Mouse (Mus musculus) kidney, postnatal 0 days (tissue): ENCODE results near the gene Tcp11. TPM values are rescaled to one million over a fixed set of nuclear protein-coding genes. Genes with fewer than 3 reads are reported as not detected.

Experiments
- ATAC-seq: fragments of 200-750 bp; cut with Nextera tagmentation; replicated peaks from 2 replicates; pipeline ENCODE4 v1.8.0; 2017; ENCODE audit warnings: low read depth, moderate number of reproducible peaks, moderate TSS enrichment, moderate library complexity; ENCODE audit not compliant: low FRiP score
- DNase-seq: peaks from one replicate; pipeline ENCODE4 v3.0.0-alpha.2; 2016; ENCODE audit warnings: low spot score
- H3K27ac ChIP-seq: fragments of 300-500 bp; sonication (generic); 2 replicates; pipeline ENCODE4 v1.5.1; 2014; ENCODE audit warnings: mild to moderate bottlenecking
- H3K27me3 ChIP-seq: fragments of 300-500 bp; sonication (generic); 2 replicates; pipeline ENCODE4 v1.6.1; 2014; ENCODE audit warnings: low read length, mixed read lengths; ENCODE audit not compliant: insufficient read depth
- H3K36me3 ChIP-seq: fragments of 300-500 bp; sonication (generic); 2 replicates; pipeline ENCODE4 v1.6.1; 2014; ENCODE audit warnings: low read length, mixed read lengths; ENCODE audit not compliant: insufficient read depth
- H3K4me1 ChIP-seq: fragments of 300-500 bp; sonication (generic); replicated peaks from 2 replicates; pipeline ENCODE4 v1.6.1; 2014; ENCODE audit warnings: antibody characterized with exemption, low read length, mixed read lengths; ENCODE audit not compliant: insufficient read depth
- H3K4me2 ChIP-seq: fragments of 300-500 bp; sonication (generic); 2 replicates; pipeline ENCODE4 v1.6.1; 2014; ENCODE audit warnings: mild to moderate bottlenecking, low read length, moderate library complexity, mixed read lengths
- H3K4me3 ChIP-seq: fragments of 300-500 bp; sonication (generic); replicated peaks from 2 replicates; pipeline ENCODE4 v1.5.1; 2014; ENCODE audit warnings: low read depth, low read length
- H3K9ac ChIP-seq: fragments of 300-500 bp; sonication (generic); 2 replicates; pipeline ENCODE4 v1.6.1; 2014; ENCODE audit warnings: low read depth, low read length
- H3K9me3 ChIP-seq: fragments of 300-500 bp; sonication (generic); replicated peaks from 2 replicates; pipeline ENCODE4 v1.6.1; 2016; ENCODE audit warnings: low read length, inconsistent platforms, mixed read lengths
- CTCF ChIP-seq: IDR thresholded peaks from 2 replicates; pipeline ENCODE4 v1.5.1; 2016; ENCODE audit warnings: antibody characterized with exemption, low read depth, mild to moderate bottlenecking, moderate library complexity
- WGBS: fragments of 180-500 bp; shearing (Covaris S2); extraction: QIAGEN DNeasy Blood & Tissue Kit; methylation state at CpG from one replicate; pipeline ENCODE4 v1.1.7; 2014; 5-methylcytosine and 5-hydroxymethylcytosine counted together
- polyA plus RNA-seq: library from polyadenylated mRNA; unstranded; fragments of >200 nt; fragmentation: Nextera tagmentation; extraction: Ambion mirVana; gene quantifications from 2 replicates; pipeline ENCODE4 v1.2.1, GENCODE M21; 2015

Gene Tcp11
- polyA plus RNA-seq, 1 experiment from 2014 or later: 5.8 TPM

DNA sequence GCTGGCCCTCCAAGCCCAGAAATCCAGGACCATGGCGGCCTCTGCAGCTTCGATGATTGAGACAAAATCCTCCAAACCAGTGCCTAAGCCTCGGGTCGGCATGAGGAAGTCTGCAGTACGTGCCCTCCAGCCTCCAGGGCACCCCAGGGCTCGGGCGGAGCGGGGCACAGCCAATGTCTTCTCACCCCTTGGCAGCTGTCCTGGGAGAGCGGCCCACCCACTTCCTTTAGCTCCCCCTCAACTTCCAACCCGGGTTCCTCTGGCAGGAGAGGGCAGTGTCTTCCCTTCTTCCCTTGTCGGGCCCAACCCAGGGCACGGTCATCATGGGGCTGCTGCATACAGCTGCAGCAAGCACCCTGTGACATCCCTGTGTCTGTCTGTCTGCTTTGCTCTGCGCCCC is 22.1 kb downstream of the Tcp11 start:
- 82% methylated on average over 13 of the region's 13 CpGs for WGBS
- H3K27ac ChIP-seq: no peak overlapping the region
- H3K9me3 ChIP-seq: no peaks in the 10 kb centered on the region
- no peak for DNase-seq
- no peak overlapping the region for H3K4me3 ChIP-seq
- ATAC-seq: no peak
- no peak overlapping the region for H3K4me2 ChIP-seq
- no peak for TF ChIP-seq CTCF
- no peaks in the 10 kb centered on the region for H3K27me3 ChIP-seq
- peaks cover 57% of the 10 kb centered on the region for H3K36me3 ChIP-seq
- H3K4me1 ChIP-seq: no peaks in the 10 kb centered on the region
- H3K9ac ChIP-seq: no peak overlapping the region

DNA sequence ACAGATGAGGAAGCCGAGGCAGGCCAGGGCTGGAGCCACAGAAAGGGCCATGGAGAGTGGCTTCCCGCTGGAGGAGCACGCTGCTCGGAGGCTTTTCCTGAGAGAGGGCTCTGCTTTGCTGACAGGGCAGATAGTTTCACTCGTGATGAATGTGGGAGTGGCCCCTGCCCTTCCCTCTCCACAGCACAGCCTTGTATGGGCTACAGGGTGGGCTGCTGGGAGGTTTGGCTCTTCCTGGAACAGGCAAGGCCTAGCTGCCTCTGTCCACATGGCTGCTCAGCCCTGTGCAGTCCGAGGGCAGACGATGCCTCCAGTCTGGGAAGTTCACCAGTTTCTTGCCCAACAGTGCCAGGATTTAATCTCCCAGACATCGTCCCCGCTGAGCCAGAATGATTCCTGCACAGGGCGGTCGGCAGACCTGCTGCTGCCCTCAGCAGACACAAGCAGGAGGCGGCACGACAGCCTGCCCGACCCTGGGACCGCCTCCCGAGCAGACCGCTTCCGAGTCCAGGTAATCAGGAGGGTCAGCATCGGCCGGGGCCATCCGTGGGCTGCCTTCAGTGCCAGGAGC is 28.1 kb downstream of the Tcp11 start:
- Histone ChIP-seq H3K4me1 (no peaks in the 10 kb centered on the region), H3K4me2 (no peak overlapping the region), H3K36me3 (peaks cover 38% of the 10 kb centered on the region), H3K27ac (no peak overlapping the region), H3K9ac (0 out of 2 replicates have a peak overlapping the region, but pooled peaks have one; percentile 10), H3K4me3 (no peak overlapping the region), H3K27me3 (no peaks in the 10 kb centered on the region), H3K9me3 (no peaks in the 10 kb centered on the region)
- DNase-seq (no peak), ATAC-seq (0 out of 2 replicates have a peak, but pooled peaks have one; percentile 34)
- no peak for TF ChIP-seq CTCF
- WGBS: 48% methylated on average over 21 of the region's 21 CpGs

DNA sequence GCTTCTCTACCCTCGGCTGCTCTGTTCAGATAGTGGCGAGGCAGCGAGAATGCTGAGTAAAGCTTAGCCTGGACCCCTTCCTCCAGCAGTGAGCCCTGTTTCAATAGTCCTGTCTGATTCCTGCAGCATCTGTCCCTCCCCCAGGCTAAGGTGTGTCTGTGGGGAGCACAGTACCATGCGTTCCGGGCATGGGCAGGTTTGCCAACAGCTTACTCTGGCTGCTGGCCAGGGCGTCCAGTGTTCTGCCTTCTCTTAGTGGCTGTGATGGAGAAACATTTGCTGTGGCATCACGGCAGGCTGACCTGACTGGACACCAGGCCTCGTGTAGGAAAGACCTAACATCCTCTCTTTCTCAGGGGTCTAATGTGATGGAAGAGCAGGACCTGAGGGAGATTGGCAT is 30.2 kb downstream of the Tcp11 start:
- peaks cover 37% of the 10 kb centered on the region for H3K36me3 ChIP-seq

DNA sequence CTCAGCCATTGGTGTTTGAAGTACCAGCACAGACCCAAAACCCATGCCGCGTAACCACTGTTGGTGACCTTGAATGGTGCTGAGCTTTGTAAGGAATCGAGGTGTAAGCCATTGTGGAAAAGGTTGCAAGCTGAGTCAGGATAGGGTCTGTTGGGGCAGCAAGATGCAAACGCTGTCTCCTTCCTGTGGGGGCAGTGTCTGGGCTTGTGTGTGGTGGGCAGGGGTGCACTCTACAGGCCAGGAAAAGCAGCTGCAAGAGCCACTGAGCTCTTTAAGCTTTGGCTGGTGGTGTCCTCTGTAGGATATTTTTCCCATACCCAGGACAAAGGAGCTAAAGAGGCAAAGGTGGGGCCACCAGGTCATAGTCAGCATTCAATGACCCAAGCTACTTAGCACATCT is 32.0 kb downstream of the Tcp11 start:
- Histone ChIP-seq H3K36me3 (peaks cover 22% of the 10 kb centered on the region), H3K4me1 (no peaks in the 10 kb centered on the region), H3K27ac (no peak overlapping the region), H3K9ac (no peak overlapping the region), H3K4me2 (no peak overlapping the region), H3K9me3 (no peaks in the 10 kb centered on the region), H3K4me3 (no peak overlapping the region), H3K27me3 (no peaks in the 10 kb centered on the region)
- TF ChIP-seq CTCF: peak; percentile 97
- ATAC-seq (peak; percentile 52; the same call in 1 of the 2 replicates), DNase-seq (peak; percentile 93)
- 51% methylated on average over 4 of the region's 4 CpGs for WGBS

More for the DNA sequence above, 30.2 kb downstream of the Tcp11 start:
- TF ChIP-seq CTCF: no peak
- ATAC-seq (no peak), DNase-seq (no peak)
- no peaks in the 10 kb centered on the region for H3K9me3 ChIP-seq
- no peak overlapping the region for H3K27ac ChIP-seq
- no peaks in the 10 kb centered on the region for H3K4me1 ChIP-seq
- no peak overlapping the region for H3K9ac ChIP-seq
- no peak overlapping the region for H3K4me2 ChIP-seq
- no peaks in the 10 kb centered on the region for H3K27me3 ChIP-seq
- 91% methylated on average over 8 of the region's 8 CpGs for WGBS
- H3K4me3 ChIP-seq: no peak overlapping the region

DNA sequence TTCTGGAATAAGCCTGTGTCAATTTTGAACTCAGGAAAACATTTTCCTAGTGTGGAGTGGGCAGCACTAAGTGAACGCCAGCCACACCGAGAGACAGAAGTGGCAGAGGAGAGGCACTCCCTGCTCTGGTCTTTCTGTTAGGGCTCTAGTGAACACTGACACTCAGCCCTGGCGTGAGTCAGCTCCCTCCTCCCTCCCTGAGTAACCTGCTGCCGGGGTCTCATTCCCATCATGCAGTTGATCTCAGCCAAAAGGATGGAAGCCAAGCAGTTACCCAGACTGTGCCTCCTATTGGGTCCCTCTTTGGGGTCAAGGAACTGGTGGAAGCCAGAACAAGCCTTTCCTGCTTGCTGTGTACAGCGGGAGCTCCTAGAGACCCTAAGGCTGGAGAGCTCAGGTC is 32.9 kb downstream of the Tcp11 start:
- ATAC-seq: no peak
- H3K27ac ChIP-seq: no peak overlapping the region

DNA sequence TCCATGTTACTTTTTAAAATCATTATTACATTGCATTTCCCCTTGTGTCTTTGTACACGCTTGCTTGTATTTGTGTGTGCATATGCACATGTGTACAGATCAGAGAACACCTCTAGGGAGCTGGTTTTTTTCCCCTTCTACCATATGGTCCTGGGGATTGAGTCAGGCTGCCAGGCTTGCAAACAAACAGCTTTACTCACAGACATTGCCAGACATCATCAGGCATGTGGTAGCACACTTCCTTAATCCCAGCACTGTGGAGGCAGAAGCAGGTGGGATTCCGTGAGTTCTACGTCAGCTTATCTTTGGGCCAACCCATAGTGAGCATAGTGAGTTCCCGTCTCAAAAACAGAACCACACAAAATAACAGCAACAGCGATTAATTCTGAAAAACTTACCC is 33.4 kb downstream of the Tcp11 start:
- no peak overlapping the region for H3K4me2 ChIP-seq
- no peaks in the 10 kb centered on the region for H3K4me1 ChIP-seq
- TF ChIP-seq CTCF: no peak
- ATAC-seq (no peak), DNase-seq (no peak)
- WGBS: 95% methylated on average over 5 of the region's 5 CpGs
- H3K9me3 ChIP-seq: no peaks in the 10 kb centered on the region
- no peak overlapping the region for H3K4me3 ChIP-seq
- peaks cover 24% of the 10 kb centered on the region; the same call in 1 of the 2 replicates for H3K36me3 ChIP-seq
- H3K27ac ChIP-seq: no peak overlapping the region
- no peak overlapping the region for H3K9ac ChIP-seq
- H3K27me3 ChIP-seq: no peaks in the 10 kb centered on the region

More for the DNA sequence above, 32.9 kb downstream of the Tcp11 start:
- no peak overlapping the region for H3K4me2 ChIP-seq
- H3K4me1 ChIP-seq: no peaks in the 10 kb centered on the region
- no peak for TF ChIP-seq CTCF
- DNase-seq: no peak
- H3K9ac ChIP-seq: no peak overlapping the region
- peaks cover 26% of the 10 kb centered on the region; the same call in 1 of the 2 replicates for H3K36me3 ChIP-seq
- WGBS: 78% methylated on average over 5 of the region's 5 CpGs
- no peaks in the 10 kb centered on the region for H3K27me3 ChIP-seq
- no peak overlapping the region for H3K4me3 ChIP-seq
- H3K9me3 ChIP-seq: no peaks in the 10 kb centered on the region

DNA sequence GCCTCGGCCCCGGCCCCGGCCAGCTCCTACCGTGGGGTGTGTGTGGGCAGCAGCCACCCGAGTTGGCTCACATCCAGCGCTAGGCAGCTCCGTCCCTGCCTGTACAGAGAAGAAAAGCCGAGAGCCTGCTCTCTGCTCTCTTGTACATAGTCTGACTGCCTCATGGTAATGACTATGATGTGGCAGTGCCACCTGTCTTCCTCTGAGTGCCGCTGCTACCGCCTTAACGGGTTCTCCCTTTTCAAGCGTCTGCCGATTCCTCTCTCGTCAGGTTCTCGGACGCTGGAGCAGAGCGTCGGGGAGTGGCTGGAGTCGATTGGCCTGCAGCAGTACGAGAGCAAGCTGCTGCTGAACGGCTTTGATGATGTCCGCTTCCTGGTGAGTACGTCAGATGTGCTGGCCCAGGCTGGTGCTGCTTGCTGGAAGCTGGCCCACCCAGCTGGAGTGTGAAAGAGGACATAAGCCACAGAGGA is 38.1 kb downstream of the Tcp11 start:
- Histone ChIP-seq H3K4me2 (no peak overlapping the region), H3K36me3 (peaks cover 28% of the 10 kb centered on the region; the same call in 1 of the 2 replicates), H3K9me3 (no peaks in the 10 kb centered on the region), H3K4me3 (no peak overlapping the region), H3K9ac (0 out of 2 replicates have a peak overlapping the region, but pooled peaks have one; percentile 14), H3K27ac (no peak overlapping the region), H3K27me3 (no peaks in the 10 kb centered on the region), H3K4me1 (no peaks in the 10 kb centered on the region)
- TF ChIP-seq CTCF: peak; percentile 59
- 48% methylated on average over 23 of the region's 23 CpGs for WGBS
- DNase-seq: no peak
- peak; percentile 62; the same call in 1 of the 2 replicates for ATAC-seq
